Mouse (Mus musculus) E14TG2a.4 (cell line): ENCODE measurements around the gene Rpl36a.

ENCODE experiments used
- H3K27me3 ChIP-seq: 2 replicates; pipeline ENCODE4 v1.6.1; 2014; ENCODE audit warnings: low read length, control low read depth; ENCODE audit not compliant: insufficient read depth
- H3K36me3 ChIP-seq: 2 replicates; pipeline ENCODE4 v1.6.1; 2014; ENCODE audit warnings: low read length, control low read depth; ENCODE audit not compliant: insufficient read depth
- H3K4me1 ChIP-seq: replicated peaks from 2 replicates; pipeline ENCODE4 v1.6.1; 2014; ENCODE audit warnings: low read depth, low read length, control low read depth
- H3K4me3 ChIP-seq: replicated peaks from 2 replicates; pipeline ENCODE4 v1.5.1; 2014; ENCODE audit warnings: mild to moderate bottlenecking, low read length
- H3K9me3 ChIP-seq: 2 replicates; pipeline ENCODE4 v1.6.1; 2014; ENCODE audit warnings: low read length, control low read depth
- CTCF ChIP-seq: conservative IDR thresholded peaks from 2 replicates; pipeline ENCODE4 v1.5.1; 2014; ENCODE audit warnings: low read length
- NANOG ChIP-seq: IDR thresholded peaks from 2 replicates; pipeline ENCODE4 v1.6.1; 2014; ENCODE audit warnings: borderline replicate concordance, low read length, mixed read lengths
- POU5F1 ChIP-seq: IDR thresholded peaks from 2 replicates; pipeline ENCODE4 v1.6.1; 2014; ENCODE audit warnings: low read length, borderline replicate concordance

Gene Rpl36a

DNA sequence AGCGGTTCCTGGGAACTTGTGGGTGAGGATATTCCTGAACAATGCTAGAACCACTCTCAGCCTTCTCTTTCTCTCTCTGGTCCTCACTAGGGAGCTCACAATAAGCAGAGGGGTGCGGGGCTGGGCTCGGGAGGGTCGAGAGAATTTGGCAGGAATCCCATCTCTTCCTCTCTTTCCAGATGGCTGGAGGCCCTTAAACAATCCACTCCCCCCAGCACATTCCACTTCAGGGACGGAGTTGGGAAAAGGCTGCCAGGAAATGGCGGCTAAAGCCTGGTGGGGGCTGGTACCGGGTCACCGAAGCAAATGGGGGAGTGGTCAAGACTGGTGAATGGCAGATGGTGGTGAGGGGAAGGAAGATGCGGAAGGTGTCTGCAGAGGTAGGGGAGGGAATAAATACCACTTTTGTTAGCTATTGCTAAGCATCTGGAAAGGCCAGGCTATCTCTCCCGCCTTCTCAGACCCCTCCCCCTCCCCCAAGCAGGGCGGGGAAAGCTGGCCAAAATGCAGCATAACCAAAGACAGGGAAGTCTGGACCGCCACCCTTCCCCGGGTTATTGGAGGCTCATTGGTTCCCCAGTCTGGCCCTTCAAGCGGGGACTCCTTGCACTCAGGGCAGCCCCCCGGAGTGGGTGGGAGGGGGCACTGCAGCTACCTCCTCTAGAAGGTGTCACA, 27.0 kb downstream of the Rpl36a start:
- Histone ChIP-seq H3K27me3 (no peaks in the 10 kb centered on the region), H3K4me1 (peaks cover 19% of the 10 kb centered on the region), H3K9me3 (no peaks in the 10 kb centered on the region), H3K36me3 (peaks cover 4% of the 10 kb centered on the region), H3K4me3 (peak overlapping the region; percentile 58)
- no peak for TF ChIP-seq CTCF
- TF ChIP-seq NANOG = no peak
- TF ChIP-seq POU5F1 = no peak

- Histone ChIP-seq H3K9me3 (no peaks in the 10 kb centered on the region), H3K4me1 (peaks cover 21% of the 10 kb centered on the region), H3K27me3 (no peaks in the 10 kb centered on the region), H3K4me3 (no peak overlapping the region), H3K36me3 (no peaks in the 10 kb centered on the region)
- TF ChIP-seq POU5F1 (no peak), NANOG (no peak), CTCF (peak; percentile 51)
Measured at GRCm38 (mm10) chrX:134614306-134614705, 28.9 kb downstream of the Rpl36a start.

GRCm38 (mm10) chrX:134619695-134620094, 34.2 kb downstream of the Rpl36a start:
- no peak for TF ChIP-seq POU5F1
- no peak for TF ChIP-seq CTCF
- no peak for TF ChIP-seq NANOG
- Histone ChIP-seq H3K4me3 (no peak overlapping the region), H3K4me1 (peaks cover 26% of the 10 kb centered on the region), H3K27me3 (peaks cover 8% of the 10 kb centered on the region), H3K9me3 (no peaks in the 10 kb centered on the region), H3K36me3 (no peaks in the 10 kb centered on the region)

GRCm38 (mm10) chrX:134620254-134620865, 34.9 kb downstream of the Rpl36a start:
- H3K4me3 ChIP-seq = no peak overlapping the region
- peaks cover 8% of the 10 kb centered on the region for H3K27me3 ChIP-seq
- TF ChIP-seq POU5F1 (no peak), NANOG (no peak), CTCF (no peak)
- no peaks in the 10 kb centered on the region for H3K36me3 ChIP-seq
- peaks cover 26% of the 10 kb centered on the region for H3K4me1 ChIP-seq
- no peaks in the 10 kb centered on the region for H3K9me3 ChIP-seq

GRCm38 (mm10) chrX:134621685-134622084, 36.2 kb downstream of the Rpl36a start:
- Histone ChIP-seq H3K9me3 (no peaks in the 10 kb centered on the region), H3K4me1 (peaks cover 26% of the 10 kb centered on the region), H3K27me3 (peaks cover 14% of the 10 kb centered on the region), H3K36me3 (no peaks in the 10 kb centered on the region), H3K4me3 (no peak overlapping the region)
- TF ChIP-seq POU5F1 = 0 out of 2 replicates have a peak, but pooled peaks have one; percentile 31
- no peak for TF ChIP-seq CTCF

DNA sequence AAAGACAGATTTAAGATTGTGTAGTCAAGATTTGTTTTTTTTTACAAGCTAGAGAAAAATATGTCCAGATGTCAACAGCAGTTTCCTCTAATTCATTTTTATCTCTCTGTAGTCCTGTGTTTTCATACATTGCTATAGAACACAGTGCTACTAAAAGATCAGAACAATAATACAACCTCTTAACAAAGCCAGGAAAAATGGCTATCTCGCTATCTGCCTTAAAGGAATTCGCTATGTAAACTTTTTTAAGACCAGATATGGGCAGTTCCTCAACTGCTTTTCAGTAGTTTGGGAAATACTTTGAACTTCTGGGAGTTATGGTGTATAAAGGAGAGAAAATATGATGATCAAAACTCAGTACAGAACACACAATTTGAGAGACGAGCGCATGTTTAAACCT, 37.9 kb downstream of the Rpl36a start:
- TF ChIP-seq POU5F1 (no peak), CTCF (no peak), NANOG (no peak)
- Histone ChIP-seq H3K36me3 (no peaks in the 10 kb centered on the region), H3K4me1 (peaks cover 26% of the 10 kb centered on the region), H3K9me3 (no peaks in the 10 kb centered on the region), H3K4me3 (no peak overlapping the region), H3K27me3 (peaks cover 19% of the 10 kb centered on the region)

DNA sequence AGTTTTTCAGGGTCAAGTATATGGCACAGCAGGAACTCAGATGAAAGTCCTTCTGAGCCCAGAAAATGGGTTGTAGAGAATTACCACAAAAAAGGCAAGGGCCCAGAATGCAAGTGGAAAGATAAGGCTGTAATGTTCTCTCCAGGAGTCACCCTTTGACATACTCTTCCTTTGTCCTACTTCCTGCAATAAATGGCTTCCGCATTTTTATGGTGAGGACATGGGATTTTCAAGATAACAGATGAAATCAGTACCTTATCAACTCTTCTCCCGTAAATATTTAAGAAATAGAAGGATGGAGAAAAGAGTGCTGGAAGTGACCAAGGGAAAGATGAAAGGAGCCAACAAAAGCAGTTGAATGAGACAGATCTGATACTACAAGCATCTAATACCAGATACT, 42.7 kb downstream of the Rpl36a start:
- no peaks in the 10 kb centered on the region for H3K9me3 ChIP-seq
- peaks cover 38% of the 10 kb centered on the region for H3K27me3 ChIP-seq
- TF ChIP-seq POU5F1 = no peak
- TF ChIP-seq NANOG = no peak
- no peak for TF ChIP-seq CTCF
- no peak overlapping the region for H3K4me3 ChIP-seq
- H3K4me1 ChIP-seq = 0 out of 2 replicates have a peak, but pooled peaks cover 2% of the 10 kb centered on the region
- H3K36me3 ChIP-seq = no peaks in the 10 kb centered on the region

GRCm38 (mm10) chrX:134632710-134633109, 47.3 kb downstream of the Rpl36a start:
- TF ChIP-seq POU5F1 (no peak), CTCF (no peak)
- Histone ChIP-seq H3K4me3 (no peak overlapping the region), H3K36me3 (no peaks in the 10 kb centered on the region), H3K9me3 (no peaks in the 10 kb centered on the region), H3K27me3 (peaks cover 35% of the 10 kb centered on the region), H3K4me1 (peaks cover 18% of the 10 kb centered on the region; the same call in 1 of the 2 replicates)

DNA sequence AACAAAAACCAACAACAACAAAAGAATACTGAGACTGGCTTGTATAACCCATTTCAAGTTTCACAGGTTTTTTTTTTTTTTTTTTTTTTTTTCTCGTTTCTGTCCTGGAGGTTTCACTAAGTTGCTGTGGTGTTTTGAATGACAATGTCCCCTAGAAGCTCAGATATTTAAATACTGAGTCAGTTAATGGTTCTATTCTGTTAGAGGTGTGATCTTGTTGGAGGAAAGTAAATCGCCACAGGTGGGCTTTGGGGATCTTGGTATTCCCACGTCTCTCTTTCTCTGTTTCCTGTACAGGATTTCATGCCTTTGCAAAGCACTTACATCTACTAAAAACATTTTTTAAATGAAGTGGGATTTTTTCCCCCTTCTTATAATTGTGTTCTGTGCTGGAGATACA, 49.7 kb downstream of the Rpl36a start:
- Histone ChIP-seq H3K9me3 (no peaks in the 10 kb centered on the region), H3K4me3 (no peak overlapping the region), H3K36me3 (no peaks in the 10 kb centered on the region), H3K4me1 (peaks cover 16% of the 10 kb centered on the region; the same call in 1 of the 2 replicates), H3K27me3 (peaks cover 35% of the 10 kb centered on the region)
- TF ChIP-seq POU5F1 (no peak), CTCF (no peak), NANOG (peak; percentile 70; the same call in 1 of the 2 replicates)
